Mouse (Mus musculus): ENCODE data around the gene Dusp12. TPM values are rescaled to one million over a fixed set of nuclear protein-coding genes. Genes with fewer than 3 reads are reported as not detected.
A peak's percentile ranks its signal among the peaks of the same experiment; 100 is the strongest.

Gene Dusp12
- total RNA-seq, 2 experiments from 2014 or later: 10.9 to 16.9 TPM

DNA sequence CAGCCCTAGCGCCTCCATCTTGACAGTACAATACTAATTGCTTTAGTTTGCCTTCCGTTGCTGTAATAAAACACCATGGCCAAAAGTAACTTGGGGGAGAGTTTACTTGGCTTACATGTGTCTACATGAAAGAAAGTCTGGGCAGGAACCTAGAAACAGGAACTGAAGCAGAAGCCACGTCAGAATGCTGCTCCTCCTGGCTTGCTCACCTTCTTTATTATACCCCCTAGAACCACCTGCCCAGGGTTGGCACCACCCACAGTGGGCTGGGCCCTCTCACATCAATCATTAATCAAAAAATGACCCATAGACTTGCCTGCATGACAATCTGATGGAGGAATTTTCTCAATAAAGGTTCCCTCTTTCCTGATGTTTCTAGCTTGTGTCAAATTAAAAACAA lies 20.6 kb downstream of the Dusp12 start:
- no peak for ATAC-seq (replicated peaks; ENCODE audit: poor library complexity, severe bottlenecking)

DNA sequence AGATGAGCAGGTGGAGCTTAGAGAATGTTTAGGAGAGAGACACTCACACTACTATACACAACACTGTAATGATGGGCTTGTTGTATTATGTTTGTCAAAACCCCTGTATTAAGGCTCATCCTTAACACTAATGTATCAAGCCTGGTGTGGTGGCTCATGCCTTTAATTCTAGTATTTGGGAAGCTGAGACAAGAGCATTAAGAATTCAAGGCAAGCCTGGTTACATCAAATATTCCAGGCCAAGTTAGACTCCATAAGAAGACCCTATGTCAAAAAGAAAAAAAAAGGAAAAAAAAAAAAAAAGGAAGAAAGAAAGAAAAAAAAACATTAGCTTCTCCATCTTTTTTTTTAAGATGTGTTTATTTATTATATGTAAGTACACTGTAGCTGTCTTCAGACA lies 21.1 kb downstream of the Dusp12 start:
- ATAC-seq (replicated peaks; ENCODE audit: poor library complexity, severe bottlenecking): no peak

DNA sequence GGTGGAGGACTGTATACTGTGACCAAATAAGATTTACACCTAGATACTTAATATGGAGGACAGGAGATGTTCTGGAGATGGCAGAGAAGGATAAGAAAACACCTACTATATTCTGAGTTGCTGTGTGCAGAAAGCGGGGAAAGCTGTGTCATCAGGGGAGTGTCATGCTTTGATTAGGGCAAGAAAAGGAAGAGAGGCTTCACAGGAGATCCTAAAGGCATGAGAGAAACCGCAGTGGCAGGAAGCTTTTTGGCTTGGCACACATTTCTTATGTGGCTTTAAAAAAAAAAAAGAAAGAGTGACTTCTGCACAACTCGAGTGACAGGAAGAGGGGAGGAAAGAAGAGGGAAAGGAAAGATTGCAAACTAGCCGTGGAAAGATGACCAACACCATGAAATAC lies 22.3 kb downstream of the Dusp12 start:
- ATAC-seq (replicated peaks; ENCODE audit: poor library complexity, severe bottlenecking): peak; percentile 55

DNA sequence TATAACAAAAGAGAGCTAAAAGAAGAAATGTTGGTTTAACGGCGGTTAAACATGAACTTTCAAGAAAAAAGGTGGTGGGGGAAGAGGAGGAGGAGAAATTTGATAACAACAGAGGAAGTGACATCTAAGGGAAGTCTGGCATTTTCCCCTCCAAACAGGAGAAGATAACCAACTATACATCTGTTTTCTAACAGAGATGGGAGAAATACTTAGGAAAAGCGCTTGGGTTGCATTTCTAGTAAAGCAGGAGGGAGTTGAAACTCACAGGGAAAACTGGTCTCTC lies 23.0 kb downstream of the Dusp12 start:
- ATAC-seq (replicated peaks; ENCODE audit: poor library complexity, severe bottlenecking): no peak

DNA sequence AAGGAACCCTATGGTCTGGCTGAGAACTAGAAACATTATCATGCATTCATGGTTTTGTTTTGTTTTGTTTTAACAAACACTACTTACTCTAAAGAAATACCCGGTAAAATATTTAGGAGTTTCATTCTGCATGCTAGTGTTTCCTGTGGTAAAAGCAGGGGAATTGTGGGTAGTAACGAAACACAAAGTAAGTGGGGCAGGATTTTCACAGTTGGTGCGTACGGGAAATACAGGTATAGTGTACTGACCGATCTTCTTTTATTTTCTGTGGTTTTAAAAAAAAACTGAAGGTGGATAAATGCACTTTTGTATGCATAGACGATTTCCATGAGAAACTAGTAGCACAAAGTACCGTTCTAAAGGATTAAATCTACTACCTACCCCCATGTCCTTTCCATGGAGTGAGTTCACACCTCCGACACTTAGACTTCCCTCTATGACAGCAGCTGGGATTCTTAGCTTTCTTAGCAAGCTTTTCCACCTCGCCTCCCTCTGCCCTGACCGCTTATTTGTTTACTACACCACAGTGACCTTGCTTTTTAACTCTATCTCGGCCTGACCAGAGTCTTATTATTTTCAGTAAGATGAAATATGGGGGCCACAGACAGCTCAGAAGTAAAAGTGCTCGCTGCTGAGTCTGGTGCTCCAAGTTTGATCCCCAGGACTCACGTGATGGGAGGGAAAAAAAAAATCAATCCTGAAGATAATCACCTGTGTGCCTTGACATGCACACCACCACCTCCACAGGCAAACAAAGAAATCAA lies 23.5 kb downstream of the Dusp12 start:
- ATAC-seq (replicated peaks; ENCODE audit: poor library complexity, severe bottlenecking): no peak

DNA sequence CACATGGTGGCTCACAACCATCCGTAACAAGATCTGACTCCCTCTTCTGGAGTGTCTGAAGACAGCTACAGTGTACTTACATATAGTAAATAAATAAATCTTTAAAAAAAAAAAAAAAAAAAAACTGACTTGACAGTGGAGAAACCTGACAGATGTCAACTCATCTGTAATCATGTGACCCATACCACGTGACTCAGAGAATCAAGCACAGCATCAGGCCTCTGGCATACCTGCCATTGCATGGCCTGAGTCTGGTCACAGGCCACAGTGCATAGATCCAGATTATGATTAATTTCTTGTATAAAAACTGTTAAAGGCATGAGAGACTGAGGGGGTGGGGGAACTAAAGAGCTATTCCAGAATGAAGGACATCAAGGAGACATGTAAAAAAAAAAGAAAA lies 26.5 kb downstream of the Dusp12 start:
- ATAC-seq (replicated peaks; ENCODE audit: poor library complexity, severe bottlenecking): no peak

DNA sequence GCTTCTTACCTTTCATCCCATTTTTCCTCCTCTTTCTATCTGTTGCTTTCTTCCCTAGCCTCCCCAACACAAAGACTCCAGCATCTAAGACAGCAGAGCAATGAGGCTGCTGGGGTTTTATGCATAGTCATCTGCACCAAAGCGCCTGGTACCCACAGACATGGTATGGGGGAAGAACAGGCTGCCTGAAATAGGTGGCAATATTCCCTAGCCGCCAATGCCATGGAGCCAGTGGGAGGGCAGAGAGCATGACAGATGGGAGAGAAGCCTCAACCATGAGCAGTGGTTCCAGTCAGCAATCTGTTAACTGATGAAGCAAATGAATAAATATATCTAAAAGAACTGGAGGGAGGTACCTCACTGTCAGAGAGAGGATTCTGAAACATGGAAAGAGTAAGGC lies 28.0 kb downstream of the Dusp12 start:
- ATAC-seq (replicated peaks; ENCODE audit: poor library complexity, severe bottlenecking): no peak

DNA sequence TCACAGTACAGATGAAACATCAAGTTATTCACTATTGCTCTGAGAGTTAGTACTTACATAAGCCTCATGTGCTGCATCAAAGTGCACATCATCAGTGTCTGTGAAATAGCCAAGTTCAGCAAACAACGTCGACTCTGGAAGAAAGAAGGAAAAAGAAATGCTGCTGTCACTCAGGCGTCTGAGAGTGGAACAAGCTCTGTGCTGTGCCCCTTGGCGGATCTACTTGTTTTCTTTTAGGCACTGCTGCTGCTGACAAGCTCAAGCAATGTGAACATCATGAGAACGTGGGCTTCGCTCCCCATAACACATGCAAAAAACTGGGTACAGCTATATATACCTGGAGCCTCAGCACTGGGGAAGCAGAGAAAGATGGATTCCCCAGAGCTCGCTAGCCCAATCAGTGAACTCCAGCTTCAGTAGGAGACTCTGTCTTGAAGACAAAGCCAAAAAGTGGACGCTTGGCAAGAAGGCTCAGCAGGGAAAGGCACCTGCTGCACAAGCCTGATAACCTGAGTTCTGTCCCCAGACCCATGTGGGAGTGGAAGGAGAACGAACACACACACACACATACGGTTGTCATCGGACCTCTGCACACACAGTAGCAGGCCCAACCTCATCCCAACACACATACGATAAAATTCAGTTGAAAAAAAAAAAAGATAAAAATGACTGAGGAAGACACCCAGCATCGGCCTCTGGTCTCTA lies 30.1 kb downstream of the Dusp12 start:
- no peak for ATAC-seq (replicated peaks; ENCODE audit: poor library complexity, severe bottlenecking)

DNA sequence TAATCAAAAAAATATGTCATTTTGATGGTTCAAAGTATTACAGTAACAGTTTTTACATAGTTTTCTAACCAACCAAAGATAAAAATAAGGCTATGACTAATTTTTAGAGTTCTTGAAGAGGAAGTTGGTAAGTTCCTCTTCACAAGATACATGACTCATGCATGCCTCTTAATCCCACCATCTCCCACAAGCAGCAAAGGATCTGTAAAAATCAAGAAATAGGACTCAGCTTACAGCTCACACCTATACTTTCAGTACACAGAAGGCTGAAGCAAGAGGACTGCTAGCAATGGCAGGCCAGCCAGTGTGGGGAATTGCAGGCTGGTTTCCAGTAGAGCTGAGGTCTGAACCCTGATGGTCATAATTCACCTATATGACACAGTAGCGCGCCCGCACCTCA lies 31.7 kb downstream of the Dusp12 start:
- peak; percentile 99 for ATAC-seq (replicated peaks; ENCODE audit: poor library complexity, severe bottlenecking)

DNA sequence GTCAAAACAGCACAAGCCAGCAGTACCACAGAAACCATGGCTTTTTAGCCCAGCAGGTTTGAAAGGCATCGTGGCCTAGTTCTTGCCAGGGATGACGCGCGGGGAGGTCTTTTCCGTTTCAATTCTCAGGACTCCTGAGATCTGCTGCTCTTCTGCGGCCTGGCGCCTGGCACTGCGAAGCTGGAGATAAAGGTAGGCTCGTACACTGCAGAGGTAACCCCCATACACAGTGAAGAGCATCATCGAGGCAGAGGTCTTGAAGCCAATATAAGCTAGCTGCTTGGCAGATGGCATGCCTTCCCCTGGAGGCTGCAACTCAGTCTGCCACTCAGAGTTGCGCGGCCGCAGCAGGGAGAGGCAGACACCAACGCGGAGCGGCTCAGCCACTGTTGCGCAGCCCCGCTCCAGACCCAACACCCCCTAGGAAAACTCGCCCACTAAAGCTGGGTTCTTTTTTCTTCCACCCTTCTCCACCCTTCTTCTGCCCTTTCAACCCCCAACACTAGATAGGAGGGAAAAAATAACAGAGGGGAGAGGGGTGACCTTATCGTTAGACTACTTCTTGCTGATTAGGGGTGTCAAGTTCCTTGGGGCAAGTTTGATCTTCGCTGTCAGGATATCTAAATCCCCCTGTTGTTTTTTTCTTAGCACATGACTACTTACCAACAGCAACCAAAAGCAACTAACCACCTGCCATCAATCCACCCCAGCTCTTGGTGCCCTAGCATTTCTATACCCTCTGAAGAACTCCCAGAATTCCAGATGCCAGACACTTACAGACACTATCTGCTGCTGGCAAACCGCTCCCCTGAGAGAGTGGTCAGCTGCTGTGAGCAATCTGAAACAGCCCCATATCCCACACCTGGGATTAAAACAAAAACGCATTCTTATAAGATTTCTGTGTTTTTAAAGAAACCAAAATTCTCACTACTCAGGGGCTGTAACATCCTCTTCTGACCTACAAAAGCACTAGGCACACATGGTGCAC lies 34.4 kb downstream of the Dusp12 start:
- ATAC-seq (replicated peaks; ENCODE audit: poor library complexity, severe bottlenecking): no peak

DNA sequence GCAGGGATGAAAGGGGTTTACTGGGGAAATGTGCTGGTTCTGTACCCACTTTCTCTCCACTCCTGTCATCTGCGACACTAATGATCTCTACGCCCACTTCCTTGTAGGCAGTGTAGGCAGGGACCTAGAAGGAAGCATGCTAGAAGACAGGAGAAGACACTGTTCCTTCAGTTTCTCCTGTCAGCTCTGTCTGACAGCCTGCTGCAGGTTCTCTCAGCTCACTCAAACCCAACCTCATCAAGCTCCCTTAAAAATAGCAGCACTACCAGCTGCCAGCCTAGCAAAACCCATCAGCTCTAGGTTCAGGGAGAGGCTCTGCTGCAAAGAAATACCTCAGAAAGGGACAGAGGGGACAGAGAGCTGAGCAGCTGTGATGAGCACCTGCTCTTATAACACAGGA lies 35.3 kb downstream of the Dusp12 start:
- ATAC-seq (replicated peaks; ENCODE audit: poor library complexity, severe bottlenecking): no peak

DNA sequence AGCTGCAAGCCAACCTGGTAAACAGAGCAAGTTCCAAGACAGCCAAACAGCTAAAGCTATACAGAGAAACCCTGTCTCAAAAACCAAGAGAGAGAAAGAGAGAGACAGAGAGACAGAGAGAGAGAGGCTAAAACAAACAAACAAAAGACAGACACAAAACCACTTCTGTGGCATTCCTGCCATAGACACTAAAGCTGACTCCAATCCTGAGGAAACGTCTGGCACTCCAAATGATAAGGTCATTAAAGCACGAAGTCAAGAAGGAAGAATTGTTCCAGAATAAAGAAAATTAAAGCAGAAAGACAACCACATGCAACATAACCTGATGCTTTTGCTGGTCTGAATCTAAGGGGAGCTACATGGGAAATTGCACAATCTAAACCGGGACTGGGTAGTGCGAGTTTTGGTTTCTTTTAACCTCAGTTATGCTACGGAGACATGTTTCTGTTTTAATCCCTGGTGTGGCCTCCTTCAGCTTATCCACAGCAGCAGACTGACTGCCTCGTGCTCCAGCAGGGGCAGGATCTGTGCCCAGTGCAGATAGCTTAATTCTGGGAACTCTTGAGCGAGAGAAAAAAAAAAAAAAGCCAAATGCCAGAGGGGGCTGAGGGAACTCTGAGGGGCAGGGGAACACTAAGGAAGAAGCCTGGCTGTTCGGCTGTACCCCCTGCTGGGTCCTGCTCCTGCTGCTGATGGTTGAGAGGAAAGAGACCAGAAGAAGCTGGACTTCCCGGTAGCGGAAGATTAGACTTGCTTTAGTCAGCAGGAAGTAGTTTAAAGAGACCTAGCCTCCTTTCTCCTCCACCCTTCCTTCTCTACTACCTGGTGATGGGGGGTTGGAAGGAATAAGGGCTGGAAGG lies 39.7 kb downstream of the Dusp12 start:
- ATAC-seq (replicated peaks; ENCODE audit: poor library complexity, severe bottlenecking): peak; percentile 84

DNA sequence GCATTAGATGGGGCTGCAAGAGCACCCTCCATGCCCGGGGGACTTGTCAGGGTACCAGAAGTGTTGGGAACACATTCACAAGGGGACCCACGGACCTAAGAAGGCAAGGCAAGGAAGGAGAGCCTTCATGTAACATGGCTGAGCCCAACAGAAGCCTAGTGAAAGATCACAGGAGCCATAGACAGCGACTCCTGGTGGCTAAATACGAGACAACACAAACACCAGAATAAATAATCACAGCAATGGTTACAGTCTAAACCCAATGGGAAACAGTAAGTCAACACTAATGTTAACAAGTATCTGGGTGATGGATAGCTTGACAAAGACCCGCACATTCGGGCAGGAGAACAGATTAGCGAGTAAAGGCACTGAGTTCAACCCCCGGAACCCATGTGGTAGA lies 41.0 kb downstream of the Dusp12 start:
- ATAC-seq (replicated peaks; ENCODE audit: poor library complexity, severe bottlenecking): peak; percentile 53

DNA sequence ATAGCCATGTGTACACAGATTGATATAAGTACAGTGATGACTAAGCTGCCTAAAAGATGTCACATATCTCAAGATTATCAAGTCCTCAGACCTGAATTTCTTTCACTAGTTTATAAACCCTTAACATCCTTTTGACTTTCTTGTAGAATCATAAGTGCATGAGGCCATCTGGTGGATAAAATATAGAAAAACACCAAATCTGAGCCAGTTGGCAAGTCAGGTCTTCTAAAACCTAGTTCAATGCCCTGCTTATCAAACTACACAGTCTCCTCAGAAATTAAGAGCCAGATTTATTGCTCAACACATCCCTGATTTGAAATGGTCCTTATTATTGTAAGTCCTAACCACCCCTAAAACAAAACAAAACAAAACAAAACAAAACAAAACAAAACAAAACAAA lies 45.7 kb downstream of the Dusp12 start:
- no peak for ATAC-seq (replicated peaks; ENCODE audit: poor library complexity, severe bottlenecking)

DNA sequence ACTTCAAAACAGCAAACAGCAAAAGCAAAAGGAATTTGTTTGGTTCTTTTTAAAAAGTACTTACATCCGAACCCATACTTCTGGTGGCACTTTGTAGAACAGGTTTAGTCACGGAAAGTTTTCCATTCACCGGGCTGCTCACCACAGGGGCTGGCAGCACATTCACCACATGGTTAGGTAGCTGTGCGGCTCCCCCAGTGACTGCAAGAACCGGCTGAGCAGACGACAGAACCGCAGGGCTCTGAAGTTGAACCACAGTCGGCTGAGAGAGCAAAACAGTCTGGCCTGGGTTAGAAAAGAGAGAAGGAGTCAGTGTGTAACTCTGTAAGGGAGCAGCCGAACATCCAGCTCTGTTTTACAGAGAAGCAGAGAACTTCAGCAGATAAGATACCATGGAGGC lies 50.6 kb downstream of the Dusp12 start:
- ATAC-seq (replicated peaks; ENCODE audit: poor library complexity, severe bottlenecking): no peak

DNA sequence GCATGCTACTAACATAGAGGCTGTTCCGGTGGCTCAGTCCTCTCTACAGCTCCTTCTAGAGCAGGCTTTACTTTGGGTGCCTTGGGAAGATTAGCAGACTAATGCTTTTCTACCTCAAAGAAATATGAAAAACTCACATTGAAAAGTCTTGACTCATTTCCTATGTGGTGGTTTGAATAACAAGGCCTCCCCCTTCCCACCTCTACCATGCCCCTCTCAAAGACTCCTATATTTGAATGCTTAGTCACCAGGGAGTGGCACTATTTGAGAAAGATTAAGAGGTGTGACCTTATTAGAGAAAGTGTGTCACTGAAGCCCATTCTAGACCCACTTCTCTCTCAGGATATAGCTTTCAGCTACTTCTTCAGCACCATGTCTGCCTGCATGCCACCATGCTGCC lies 55.6 kb downstream of the Dusp12 start:
- ATAC-seq (replicated peaks; ENCODE audit: poor library complexity, severe bottlenecking): no peak

DNA sequence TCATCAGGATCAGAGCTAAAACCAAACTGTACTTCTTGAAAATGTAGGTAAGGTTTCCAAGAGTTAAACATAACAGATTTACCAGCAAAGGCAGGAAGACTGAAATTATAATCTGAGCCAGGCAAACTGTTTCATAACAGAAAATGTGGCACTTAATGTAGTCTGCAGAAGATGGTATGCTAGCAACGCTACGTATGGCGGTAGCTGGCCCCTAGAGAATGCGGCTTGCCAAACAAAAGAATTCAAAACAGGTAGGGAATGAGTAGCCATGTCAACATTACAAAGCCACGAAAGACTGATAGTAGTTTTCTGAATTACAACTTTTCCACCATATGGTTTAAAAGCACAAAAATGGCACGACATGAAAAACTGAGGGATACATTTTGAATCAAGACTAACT lies 56.0 kb downstream of the Dusp12 start:
- ATAC-seq (replicated peaks; ENCODE audit: poor library complexity, severe bottlenecking): no peak

Data from granulocyte monocyte progenitor cell, adult 5-6 weeks (primary cell).